Mouse (Mus musculus): ENCODE measurements around the gene Rims3.

Gene Rims3

GRCm38 (mm10) chr4:120850946-120851345 lies 3.7 kb upstream of the Rims3 start:
- peak; percentile 31 to 72 for DNase-seq

GRCm38 (mm10) chr4:120855360-120856060 lies 894 bp downstream of the Rims3 start:
- no peak for DNase-seq

GRCm38 (mm10) chr4:120856376-120856775 lies 1.8 kb downstream of the Rims3 start:
- no peak for DNase-seq

GRCm38 (mm10) chr4:120859865-120860264 lies 5.2 kb downstream of the Rims3 start:
- DNase-seq = no peak

- DNase-seq = peak; percentile 37 to 42
Observed at GRCm38 (mm10) chr4:120866211-120866610, 11.6 kb downstream of the Rims3 start.

GRCm38 (mm10) chr4:120868246-120868645 lies 13.6 kb downstream of the Rims3 start:
- no peak for DNase-seq

- DNase-seq = no peak
Observed at GRCm38 (mm10) chr4:120868988-120869387, 14.4 kb downstream of the Rims3 start.

- DNase-seq = no peak
Observed at GRCm38 (mm10) chr4:120870262-120870748, 15.7 kb downstream of the Rims3 start.

GRCm38 (mm10) chr4:120875961-120876360 lies 21.3 kb downstream of the Rims3 start:
- DNase-seq = no peak

GRCm38 (mm10) chr4:120878728-120879127 lies 24.1 kb downstream of the Rims3 start:
- no peak for DNase-seq

- DNase-seq = no peak
Observed at GRCm38 (mm10) chr4:120879386-120879785, 24.8 kb downstream of the Rims3 start.

GRCm38 (mm10) chr4:120880731-120881432 lies 26.3 kb downstream of the Rims3 start:
- DNase-seq = no peak

- DNase-seq = no peak
Observed at GRCm38 (mm10) chr4:120882002-120882625, 27.5 kb downstream of the Rims3 start.

- peak in 1 of 2 experiments; percentile 20 for DNase-seq
Observed at GRCm38 (mm10) chr4:120885208-120886120, 30.8 kb downstream of the Rims3 start.

- DNase-seq = peak in 1 of 2 experiments; percentile 9
Observed at GRCm38 (mm10) chr4:120886131-120886530, 31.5 kb downstream of the Rims3 start.

- peak in 1 of 2 experiments; percentile 13 for DNase-seq
Observed at GRCm38 (mm10) chr4:120886811-120887210, 32.2 kb downstream of the Rims3 start.

- DNase-seq = peak; percentile 27 to 62
Observed at GRCm38 (mm10) chr4:120887381-120888112, 32.9 kb downstream of the Rims3 start.

GRCm38 (mm10) chr4:120888884-120889283 lies 34.3 kb downstream of the Rims3 start:
- DNase-seq = no peak

GRCm38 (mm10) chr4:120890754-120891440 lies 36.3 kb downstream of the Rims3 start:
- DNase-seq = peak in 1 of 2 experiments; percentile 17

GRCm38 (mm10) chr4:120891960-120892359 lies 37.3 kb downstream of the Rims3 start:
- peak in 1 of 2 experiments; percentile 14 for DNase-seq

- peak in 1 of 2 experiments; percentile 14 for DNase-seq
Observed at GRCm38 (mm10) chr4:120892516-120892915, 37.9 kb downstream of the Rims3 start.
